Mouse (Mus musculus) monocyte, adult 59 days (primary cell): ENCODE data around the gene Natd1. TPM values are rescaled to one million over a fixed set of nuclear protein-coding genes. Genes with fewer than 3 reads are reported as not detected.

Experiments
- total RNA-seq, 2 experiments: library from RNA; stranded (reverse); gene quantifications; one replicate each; pipeline ENCODE4 v1.2.4; 2023

Gene Natd1
- 10 to 100 TPM; 12.7 to 12.8 TPM for total RNA-seq

DNA sequence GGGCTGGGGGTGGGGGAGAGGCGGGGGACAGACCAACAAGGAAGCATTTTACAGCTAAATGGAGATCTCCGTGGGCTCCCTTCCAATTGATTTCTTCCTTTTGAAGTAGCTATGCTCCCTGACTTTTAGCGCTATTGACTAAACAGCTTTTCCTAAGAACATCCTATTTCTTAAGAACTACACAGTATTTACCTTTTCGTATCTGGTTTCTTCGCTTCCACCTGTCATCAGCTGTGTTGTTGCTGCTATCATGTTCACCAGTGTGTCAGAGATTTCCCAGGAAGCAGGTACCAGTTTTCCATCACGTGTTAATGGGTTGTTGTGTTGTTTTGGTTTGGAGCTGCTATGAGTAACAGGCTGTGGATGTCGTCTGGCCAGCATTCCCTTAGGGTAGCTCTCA, at the start of gene Natd1:
TSS of gene Natd1 (minus strand) at position 260 of the 400 bp plus-strand sequence.

DNA sequence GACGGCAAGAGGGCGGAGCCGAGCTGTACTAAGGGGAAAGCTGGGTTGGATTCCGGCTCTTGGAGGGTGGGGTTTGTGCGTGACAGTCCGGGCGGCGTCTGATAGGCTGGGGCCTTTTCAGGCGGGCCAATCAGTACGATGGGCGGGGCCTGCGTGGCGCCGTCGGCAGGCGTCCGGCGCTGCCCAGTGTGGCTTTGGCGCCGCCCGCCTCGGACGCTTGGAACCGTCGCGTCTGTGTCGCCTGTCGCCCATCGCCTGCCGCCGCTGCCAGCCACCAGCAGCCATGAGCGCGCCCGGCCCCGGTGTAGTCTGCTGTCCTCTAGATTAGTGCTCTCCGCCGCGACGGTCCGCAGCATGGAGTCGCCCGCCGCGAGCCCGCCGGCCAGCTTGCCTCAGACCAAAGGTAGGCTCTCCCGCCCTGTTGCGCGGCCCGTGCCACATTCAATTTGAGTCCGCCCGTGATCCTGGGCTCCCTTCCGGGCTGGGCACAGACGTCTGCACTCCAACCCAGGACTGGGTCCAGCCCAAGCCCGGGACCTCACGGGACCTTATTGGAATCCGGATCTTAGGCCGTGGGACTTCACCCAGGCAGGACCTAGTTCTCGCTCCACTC, 17.4 kb upstream of the Natd1 start, which contains the start of gene Map2k3:
TSS of gene Map2k3 (plus strand) at position 165 of the 613 bp plus-strand sequence.

DNA sequence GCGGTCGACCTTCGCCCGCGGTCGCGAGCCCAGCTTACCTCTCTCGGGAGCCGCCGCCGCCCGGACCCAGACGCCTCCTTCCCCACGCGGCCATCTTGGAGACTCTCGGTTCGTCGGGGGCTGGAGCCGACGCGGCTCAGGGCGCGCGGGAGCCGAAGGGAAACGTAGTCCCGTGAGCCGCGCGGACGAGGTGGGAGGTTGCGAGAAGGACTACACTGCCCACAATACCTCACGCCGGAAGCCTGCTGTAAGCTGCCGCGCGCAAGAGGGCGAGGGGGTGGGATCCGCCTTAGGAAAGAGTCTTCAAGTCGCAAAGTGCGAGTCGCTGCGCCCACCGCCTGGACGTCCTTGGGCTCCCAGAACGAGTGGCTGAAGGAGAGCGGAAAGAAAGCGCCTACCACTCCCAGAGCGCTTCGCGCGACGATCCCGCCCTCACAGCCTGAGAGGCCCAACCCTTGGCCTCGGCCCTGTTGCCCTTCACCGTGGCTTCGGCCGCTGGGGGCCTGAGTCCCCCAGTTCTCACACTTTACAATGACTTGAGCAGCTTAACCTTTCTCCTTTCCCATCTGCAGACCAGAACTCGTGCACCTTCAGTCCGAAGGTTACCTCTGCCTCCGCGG, 35.8 kb downstream of the Natd1 start, which contains the start of gene Tmem11:
TSS of gene Tmem11 (minus strand) at position 598 of the 620 bp plus-strand sequence.

Other genes starting within 250 kb of the Natd1 start
- gene Llgl1, start 215.0 kb downstream of the Natd1 start, total RNA-seq: 10 to 100 TPM; 23.9 to 25.6 TPM
- 100 to 1,000 TPM; 266 to 269 TPM for gene Flii, start 187.5 kb downstream of the Natd1 start, total RNA-seq
- gene Mief2, start 186.4 kb downstream of the Natd1 start, total RNA-seq: 10 to 100 TPM in 1 of 2 experiments, 1 to 10 TPM in 1; 9.2 to 12.3 TPM
- 10 to 100 TPM; 14.8 to 15.6 TPM for gene Top3a, start 137.4 kb downstream of the Natd1 start, total RNA-seq
- gene Smcr8, start 137.2 kb downstream of the Natd1 start, total RNA-seq: 10 to 100 TPM; 51.7 to 52.9 TPM
- 1 to 10 TPM; 6.7 to 9.6 TPM for gene Shmt1, start 103.0 kb downstream of the Natd1 start, total RNA-seq
- gene Dhrs7b, start 84.1 kb downstream of the Natd1 start, total RNA-seq: 10 to 100 TPM; 11.3 to 12.0 TPM
- 10 to 100 TPM; 24.8 to 26.0 TPM for gene Tmem11, start 35.5 kb downstream of the Natd1 start, total RNA-seq
- gene Map2k3, start 17.3 kb upstream of the Natd1 start, total RNA-seq: 10 to 100 TPM; 68.1 to 69.5 TPM
- not detected for gene Kcnj12, start 107.8 kb upstream of the Natd1 start, total RNA-seq
- gene Tnfrsf13b, start 212.0 kb upstream of the Natd1 start, total RNA-seq: 10 to 100 TPM; 40.9 to 43.2 TPM